Mouse (Mus musculus) mature B cell (primary cell): ENCODE results near the gene Ing1.

Source experiments
- in situ Hi-C: fragments of 300-500 bp; cut with MboI; formaldehyde crosslinking; loops from 2 replicates; pipeline ENCODE4 v1.14.3; 2019

The Ing1 gene

DNA sequence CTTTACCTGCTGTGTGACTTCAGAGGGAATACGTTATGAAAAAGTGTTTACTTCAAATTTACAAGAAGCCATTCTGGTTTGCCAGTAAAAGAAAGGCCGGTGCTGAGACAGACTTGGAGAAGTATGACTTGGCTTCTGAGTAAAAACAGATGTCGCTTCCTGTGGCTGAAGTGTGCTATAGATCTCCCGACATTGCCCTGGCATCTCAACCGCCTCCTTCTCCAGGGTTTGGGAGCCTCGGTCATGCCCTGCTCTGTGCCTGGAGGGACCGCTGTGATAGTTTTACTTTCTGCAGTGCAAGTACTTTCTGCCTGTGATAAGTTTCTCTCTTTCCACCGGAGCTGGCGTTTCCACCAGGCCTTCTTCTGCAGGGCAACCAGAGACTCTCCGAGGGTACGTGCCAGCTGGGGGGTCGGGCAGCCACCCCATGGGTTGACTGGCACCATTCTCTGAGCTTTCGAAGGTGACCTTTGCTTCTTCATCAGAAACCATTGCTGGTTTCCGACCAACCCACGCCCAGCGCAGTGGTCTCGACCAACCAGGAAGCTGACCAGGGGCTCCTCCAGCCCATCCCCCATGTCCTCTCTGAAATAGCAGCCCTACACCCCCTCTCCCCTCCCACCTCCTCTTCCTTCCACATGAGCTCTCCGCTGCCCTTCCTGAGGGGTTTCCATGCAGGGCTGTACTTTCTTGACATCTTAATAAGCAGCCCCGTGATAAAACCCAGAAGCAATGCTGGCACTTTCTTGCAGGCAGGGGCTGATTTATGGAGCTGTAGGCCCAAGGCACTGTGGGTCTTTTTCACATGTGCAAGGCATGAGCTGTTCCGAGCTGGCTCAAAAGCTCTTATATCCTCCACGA is 30.4 kb downstream of the Ing1 start:
- in situ Hi-C loops: no loop called here

DNA sequence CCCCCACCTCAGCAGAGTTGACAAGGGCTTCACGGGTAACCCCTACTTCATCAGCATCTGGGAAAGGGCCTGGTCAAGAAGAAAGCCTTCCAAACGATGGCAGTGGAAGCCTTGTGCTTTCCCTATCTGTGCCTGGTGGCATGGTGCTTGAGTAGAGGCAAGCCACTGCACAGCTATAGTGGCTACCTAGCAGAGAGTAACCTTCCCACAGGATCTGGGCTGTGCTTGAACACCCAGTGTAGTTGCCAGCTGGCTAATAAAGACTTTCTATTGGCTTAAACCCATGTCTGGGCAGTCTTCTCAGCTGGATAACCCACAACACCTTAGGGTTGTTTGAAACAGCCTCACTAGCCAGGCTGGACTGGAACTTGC is 31.0 kb downstream of the Ing1 start:
- in situ Hi-C loops: no loop called here

DNA sequence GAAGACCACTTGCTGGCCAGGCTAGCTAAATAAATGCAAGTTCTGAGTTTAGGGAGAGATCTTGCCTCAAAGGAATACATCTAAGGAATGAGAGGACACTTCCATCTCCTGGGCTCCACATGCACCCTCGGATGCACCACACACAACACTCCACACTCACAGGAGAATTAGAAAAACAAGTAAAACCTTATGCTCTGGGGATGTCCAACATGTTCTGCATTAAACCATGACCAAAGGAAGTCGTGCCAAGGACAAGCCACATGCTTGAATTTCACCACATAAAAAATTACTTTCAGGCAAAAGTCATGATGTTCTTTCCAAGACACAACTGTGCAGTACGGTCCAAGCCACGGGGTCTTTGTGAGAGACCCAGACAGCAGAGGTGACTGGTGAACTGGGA is 36.5 kb downstream of the Ing1 start:
- in situ Hi-C loops: no loop called here

DNA sequence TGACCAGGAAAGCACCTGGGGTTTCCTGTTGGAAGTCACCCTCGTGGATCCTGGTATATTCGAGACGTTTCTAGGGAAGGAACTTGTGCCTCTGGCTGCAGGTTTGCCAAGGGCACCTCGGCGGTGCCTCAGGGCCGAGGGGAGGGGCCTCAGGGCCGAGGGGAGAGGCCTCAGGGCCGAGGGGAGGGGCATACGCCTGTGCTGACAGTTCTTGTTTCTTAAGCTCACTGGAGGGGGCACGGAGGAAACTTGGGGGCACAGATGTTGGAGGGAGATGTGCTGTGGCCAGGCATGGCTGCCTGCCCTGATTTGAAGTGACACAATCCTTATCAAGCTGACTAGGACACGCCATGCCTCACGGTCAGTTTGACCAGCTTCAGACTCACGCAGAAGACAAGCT is 36.9 kb downstream of the Ing1 start:
- in situ Hi-C loops: no loop called here

DNA sequence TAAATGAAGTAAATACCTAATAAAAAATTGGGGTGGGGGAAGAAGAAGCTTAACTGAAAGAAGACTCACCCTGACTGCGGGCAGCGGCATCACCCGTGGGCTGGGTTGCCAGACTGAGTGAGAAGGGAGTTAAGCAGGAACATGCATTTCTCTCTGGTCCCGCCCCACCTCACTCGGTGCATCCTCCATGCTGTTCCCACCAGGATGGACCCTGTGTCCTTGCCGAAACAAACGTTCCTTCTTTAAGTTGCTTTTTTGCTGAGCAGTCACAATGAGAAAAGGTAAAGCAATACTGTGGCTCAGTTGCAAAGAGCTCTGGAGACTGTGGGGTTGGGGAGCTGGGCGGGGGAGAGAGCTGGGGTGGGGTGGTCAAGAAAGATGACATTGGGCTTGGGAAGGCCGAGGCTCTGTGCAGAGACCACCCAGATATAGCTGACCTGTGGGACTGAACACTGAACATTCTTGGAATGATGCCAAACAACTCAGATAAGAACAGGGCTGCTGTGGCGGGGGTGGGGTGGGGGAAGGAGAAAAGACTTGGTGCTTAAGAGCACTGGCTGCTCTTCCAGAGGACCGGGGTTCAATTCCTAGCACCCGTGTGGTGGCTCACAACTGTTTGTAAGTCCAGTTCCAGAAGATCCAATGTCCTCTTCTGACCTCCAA is 38.0 kb downstream of the Ing1 start:
- in situ Hi-C loops: no loop called here

DNA sequence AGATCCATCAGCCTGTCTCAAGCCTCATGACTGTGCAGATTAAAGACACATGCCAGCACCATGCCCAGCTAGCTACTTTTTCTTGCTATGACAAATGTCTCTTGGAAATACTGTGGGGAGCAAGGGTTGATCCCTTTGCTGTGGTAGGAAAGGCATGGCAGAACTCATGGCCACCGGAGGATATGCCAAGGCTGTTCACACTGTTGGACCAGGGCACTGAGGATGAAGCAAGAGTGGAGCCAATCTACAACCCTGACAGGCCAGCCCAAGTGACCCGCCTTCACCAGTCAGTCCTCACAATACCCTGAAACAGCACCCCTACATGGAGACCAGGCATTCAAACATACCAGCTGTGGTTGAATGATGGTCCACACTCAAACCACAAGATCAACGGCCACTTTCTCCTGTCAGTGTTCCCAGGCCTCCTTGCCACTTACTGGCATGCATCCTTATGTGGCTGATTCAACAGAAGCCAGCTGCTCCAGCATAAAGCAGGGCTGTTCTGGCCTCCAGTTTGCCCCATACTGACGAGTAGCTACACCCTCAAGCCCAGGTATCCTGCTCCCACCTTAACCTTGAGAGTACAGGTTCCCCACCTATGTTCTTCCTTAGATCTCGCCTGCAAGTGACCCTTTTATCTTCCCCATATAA is 45.1 kb downstream of the Ing1 start:
- in situ Hi-C loops: no loop called here

DNA sequence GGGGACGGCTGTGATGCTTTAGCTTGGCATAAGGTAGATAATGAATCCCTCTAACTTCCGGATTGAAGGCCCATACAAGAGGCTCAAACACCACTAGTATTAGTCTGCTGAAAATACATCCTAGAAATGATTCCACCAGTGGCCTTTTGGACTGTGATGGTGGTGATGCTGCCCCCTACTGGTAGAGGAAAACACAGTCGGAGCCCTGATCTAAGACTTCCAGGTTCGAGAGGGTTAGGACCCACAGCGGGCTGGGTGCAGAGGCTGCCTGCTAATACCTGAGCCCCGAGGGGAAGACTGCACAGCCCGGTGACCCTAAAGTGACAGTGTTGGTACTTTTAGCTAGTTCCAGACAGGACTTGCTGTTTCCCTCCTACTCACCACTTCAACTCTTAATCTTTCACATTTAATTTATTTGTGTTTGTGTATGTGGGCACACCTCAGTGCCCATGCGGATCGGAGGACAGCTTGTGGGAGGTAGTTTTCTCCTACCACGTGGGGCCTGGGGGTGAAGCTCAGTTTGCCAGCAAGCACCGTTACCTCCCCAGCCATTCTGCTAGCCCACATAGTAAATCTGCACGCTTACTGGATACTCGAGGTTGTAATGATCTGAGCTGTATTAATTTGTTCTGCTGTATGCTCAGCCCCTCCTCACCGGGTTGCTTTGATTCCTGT is 46.8 kb downstream of the Ing1 start:
- in situ Hi-C loops: no loop called here

DNA sequence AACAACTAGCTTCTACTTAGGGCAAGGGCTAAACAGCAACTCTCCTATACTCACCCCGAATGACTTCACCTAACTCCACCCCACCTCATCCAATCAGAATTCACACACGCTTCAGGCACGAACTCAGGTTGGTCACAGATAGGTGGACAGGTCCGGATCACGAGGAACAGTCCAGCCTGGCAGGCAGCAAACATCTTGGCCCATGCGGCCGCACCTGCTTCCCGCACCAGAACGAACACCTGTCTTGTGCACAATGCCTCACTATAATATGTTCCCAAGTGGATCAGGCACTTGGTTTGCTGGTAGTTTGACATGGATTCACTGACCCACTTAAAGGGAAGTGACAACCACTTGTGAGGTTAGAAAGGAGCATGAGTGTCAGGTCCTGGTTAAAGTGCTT is 53.5 kb downstream of the Ing1 start:
- in situ Hi-C loops: no loop called here
